Mouse (Mus musculus): ENCODE measurements at regions not wholly inside any gene's neighbourhood (a gene's known extent, or its start where the extent isn't known, plus 50 kb on each side); places are given as distances from the start of the nearest gene placed in this dataset.

DNA sequence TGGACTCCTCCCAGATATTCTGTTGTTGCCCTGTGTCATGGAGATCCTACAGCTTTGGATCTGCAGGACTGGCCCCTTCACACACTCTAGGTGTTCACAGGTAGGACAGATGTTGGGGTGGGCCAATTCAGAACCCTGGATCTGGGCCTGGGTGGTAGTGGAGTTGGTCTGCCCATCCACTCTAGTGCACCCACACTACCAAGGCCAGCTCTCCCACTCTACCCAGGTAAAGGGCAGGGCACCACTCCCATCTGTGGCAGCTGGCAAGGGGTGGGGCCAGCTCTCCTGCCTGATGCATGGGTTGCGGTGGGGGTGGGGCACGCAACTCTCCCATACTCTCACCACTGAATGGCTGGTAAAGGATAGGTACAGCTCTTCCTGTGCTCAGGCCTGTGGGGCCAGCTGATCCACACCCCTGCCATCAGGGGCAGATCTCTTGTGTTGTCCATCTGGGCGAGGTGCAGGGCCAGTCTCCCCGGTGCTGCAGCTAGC is 76.5 kb downstream of the Gja1 start:
- no peak for DNase-seq (ENCODE audit: extremely low spot score)

DNA sequence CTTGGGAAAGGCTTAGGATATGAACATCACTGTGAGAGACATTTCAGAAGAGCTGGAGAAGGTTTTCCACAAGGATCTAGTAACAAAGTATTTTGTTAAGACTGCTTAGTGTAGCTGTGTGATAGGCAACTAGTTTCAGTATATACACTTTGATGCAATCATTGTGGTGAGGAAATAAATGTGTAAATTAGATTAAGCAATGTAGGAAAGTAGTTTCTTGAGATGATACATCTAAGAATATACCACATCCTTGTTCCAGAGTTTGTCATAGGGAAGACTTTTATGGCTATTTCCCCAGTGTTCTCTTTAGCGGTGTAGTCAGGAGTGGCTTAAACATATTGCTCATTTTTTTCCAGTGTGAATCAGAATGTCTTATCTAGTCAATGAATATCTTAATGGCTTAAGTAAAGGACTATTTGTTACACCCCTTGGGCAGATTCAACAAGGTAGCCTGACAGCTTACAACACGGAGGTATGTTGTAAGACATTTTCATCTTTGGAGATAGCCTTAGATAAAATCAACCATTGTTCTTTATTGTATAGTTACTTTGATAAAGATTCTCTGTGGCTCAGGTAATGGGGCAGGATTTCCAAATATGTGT is 78.8 kb downstream of the Gja1 start:
- no peak for DNase-seq (ENCODE audit: extremely low spot score)

DNA sequence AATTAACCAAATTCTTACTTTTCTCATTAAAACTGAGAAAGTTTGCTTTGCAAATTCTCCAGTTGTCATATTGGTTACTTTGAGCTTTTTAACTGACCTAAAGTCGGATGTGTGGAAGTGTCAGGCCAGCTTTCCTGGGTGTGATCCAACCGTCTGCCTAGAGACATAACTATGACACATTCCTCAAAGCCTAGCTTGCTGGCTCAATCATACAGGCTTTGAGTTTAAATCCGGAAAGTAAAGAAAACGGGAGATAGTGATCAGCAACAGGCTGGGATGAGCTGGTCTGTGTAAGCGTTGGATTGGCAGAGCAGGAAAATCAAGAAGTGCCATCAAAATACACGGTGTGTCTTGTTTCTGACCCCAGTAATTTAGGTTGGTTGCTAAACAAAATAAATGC is 91.4 kb downstream of the Gja1 start:
- DNase-seq (ENCODE audit: extremely low spot score), result no peak

DNA sequence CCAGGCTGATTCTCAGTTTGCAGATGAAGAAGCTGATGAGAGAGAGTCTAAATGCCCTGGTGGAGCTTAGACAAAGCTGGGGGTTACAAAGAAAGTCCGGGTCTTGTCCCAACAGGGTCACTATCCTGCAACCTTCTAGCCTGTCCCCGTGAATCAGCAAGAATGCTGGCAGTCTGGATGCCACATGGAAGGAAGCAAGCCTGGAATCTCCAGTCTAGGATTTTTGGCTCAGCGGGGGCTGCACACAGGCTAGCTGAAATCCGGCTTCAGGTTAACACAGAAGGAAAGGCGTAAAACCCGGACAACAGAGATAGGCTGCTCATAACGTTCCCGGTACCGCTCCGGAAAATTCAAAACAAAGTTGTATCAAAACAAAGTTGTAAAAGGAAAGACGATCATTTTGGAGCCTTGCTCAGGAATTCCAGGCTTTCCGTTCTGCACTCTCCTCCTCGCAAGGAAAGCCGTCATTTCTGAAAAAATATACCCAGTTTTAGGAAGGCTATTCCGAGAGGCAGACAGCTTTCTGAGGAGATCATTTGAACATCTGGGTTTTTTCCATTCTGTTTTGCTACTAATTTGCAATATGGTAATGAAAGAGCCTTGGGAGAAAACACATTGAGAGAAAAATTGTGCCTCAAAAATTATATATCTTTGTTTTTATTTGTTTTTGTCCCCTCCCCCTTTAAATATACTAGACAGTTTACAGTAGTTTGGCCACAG is 92.0 kb downstream of the Gja1 start:
- DNase-seq (ENCODE audit: extremely low spot score), result peak; percentile 55

DNA sequence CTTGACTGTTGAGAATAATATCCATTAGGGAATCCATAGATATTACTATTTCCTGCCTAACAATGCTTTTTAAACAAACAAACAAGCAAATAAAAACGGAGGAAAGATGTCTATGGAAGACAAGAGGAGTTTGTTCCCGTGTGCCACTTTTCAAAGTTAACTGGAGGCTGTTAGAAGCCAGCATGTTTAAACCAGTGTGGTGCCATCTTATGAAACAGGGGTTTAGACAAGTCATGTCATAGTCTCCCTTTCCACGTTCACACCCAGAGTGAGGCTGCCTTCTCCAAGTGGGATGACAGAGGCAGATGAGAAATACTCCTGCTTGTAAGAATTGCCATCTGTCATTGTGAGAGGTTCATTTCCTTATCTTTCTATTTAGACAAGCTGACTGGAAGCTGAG is 92.8 kb downstream of the Gja1 start:
- no peak for DNase-seq (ENCODE audit: extremely low spot score)

DNA sequence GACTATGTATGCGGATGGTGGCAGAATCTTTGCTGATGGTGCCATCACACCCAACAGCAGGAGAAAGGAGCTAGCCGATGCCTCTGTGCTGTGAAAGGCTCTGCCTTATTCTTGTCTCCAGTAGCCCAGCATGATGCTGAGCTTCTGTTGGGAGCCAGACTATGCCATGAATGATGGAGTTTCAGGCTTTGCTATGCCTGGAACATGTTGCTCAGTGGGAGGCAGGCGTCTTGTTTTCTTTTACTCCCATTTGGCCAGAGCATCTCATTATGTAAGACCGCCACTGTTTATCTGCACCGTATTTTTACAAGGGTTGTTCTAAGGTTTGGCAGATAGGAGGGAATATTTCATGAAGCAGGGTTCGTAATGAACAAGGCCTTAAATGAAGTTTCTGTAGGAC is 97.8 kb downstream of the Gja1 start:
- DNase-seq (ENCODE audit: extremely low spot score), result no peak

DNA sequence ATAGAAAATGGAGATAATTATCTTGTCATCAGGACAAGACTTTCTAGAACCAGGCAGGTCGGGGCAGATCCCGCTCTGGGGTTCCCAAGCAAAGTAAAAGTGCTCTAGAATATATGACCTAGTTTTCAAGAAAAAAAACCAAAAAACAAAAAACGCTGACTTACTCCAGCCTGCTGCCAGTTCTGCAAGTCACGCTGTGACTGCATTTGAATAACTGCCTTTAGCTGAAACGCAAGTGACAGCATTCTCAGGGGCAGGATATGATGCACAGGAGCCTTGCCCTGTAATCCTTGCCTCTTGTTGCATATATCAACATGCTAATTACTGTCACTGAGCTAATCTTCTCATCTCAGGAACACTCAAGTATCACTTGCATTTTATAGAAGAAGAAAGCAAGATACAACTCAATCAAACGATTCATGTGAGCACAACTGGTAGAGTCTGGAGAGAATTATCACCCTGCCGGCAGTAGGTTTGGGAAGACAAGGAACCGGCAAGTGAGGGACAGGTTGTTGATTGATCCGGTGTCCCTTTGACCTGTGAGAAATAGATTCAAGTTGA is 105.1 kb downstream of the Gja1 start:
- no peak for DNase-seq (ENCODE audit: extremely low spot score)

DNA sequence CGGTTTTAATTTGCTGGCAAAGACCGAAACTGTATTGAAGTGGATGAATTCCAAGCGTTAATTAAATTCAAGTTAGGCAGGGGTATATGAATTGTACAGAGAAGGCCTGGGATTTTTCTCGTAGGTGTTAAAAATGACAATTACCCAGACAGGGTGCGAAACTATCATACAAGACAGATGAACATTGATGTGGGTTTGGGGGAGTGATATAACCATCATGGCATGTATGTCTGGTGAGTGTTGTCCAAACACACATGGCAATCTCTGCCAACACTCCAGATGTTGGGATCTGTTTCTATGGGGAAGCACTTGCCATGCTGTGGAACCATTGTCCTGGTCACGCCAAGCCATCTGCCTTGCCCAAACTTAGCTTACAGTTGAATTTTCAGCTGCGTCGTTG is 107.8 kb downstream of the Gja1 start:
- no peak for DNase-seq (ENCODE audit: extremely low spot score)

DNA sequence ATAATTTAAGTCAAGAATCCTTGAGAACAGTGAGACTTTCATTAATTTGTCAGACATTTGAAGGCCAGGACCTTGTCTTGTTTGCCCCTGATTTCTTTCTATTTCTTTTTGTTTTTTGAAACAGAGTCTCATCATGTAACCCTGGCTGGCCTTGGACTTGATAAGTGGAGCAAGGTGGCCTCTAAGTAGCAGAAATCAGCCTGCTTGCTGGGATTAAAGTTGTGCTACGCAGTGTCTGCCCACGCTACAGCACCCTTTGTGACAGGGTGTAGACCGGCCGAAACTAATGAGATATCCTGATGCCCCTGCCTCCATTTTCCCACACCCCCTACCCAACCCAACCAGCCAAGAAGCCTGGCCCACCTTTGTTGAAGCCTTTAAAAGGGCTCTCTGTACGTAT is 108.6 kb downstream of the Gja1 start:
- no peak for DNase-seq (ENCODE audit: extremely low spot score)

DNA sequence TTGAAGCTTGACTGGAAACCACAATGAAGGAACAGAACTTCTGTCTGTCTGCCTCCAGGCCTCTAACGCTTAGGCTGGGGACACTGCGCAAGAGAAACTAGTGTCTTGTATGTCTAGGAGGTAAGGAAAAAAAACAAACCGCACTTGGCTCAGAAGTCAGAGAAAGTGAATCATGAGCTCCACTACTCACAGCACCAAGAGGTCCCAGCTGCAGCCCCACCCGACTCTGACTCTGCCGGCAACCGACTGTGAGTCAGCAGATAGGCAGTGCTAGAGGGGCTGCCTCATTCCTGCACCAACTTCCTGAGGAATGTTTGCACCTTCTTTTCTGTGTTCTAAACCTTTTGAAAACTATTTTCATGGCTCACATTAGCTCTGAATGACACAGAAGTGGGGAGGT is 109.5 kb downstream of the Gja1 start:
- no peak for DNase-seq (ENCODE audit: extremely low spot score)

DNA sequence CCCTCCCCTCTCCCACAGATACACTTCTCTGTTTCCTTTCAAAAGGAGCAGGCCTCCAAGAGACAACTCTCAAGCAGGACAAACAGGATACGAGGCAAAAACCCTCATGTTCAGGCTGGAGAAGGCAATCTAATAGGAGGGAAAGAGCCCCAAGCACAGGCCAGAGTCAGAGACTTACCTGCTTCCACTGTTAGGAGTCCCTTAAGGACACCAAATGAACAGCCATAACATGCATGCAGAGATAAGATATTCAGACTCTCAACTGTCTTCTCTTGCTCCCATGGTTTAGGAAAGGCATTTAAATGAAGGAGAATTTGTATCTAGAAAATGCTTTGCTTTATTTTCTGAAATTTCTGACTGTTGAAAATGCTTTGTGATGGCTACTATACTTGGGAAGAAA is 116.3 kb downstream of the Gja1 start:
- no peak for DNase-seq (ENCODE audit: extremely low spot score)

DNA sequence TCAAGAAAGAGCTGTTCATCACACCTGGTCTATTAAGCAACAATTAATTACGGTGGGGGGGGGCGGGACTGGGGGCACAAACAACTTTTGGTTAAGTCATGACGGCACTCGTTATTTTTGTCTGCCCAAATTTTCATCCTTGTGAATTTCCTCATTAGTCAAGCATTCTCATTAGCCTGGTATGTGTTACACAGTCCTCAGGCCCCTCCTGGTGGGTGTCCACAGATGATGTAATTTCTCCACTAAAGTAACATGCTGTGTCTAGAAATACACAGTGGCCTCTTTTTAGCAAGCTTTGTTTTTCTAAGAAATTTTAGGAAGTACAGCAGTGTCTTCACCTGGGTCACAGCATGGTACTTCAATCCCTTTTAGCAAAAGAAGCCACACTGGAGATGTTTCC is 118.2 kb downstream of the Gja1 start:
- no peak for DNase-seq (ENCODE audit: extremely low spot score)

DNA sequence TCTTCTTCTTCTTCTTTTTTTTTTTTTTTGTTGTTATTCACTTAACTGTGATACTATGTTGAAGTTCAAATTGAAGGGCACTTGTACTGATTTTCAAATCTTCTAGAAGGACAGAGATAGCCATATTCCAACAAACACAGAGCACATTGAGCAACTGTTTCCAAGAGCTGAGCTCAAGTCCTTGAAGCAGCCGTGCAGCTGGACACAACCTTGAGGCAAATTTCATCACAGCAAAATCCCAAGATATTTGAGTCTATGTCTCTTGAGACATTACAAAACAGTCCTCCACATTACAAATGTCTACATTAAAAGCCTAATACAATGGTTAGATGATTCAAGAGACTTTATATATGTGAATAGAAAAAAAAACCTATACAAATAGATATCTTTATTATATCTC is 141.9 kb downstream of the Gja1 start:
- DNase-seq (ENCODE audit: extremely low spot score), result no peak

DNA sequence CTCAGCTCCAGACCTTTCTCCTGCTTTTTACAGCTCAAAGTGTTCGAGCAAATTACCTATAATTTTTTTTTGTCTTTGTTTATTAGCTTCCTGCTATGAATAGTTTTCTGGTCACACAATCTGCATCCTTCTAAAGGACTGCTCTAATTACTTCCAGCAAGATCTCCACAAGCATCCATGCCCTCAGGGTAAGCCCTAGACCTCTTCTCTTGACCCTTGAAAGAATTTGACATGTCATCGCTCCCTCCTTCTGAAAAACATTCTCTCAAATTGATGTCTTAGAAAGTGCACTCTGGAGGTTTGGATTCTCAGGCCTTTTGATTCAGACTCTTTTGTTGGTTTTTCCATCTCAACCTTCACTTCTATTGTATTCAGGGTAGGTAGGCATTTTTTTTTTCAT is 148.7 kb downstream of the Gja1 start:
- DNase-seq (ENCODE audit: extremely low spot score), result peak; percentile 42

DNA sequence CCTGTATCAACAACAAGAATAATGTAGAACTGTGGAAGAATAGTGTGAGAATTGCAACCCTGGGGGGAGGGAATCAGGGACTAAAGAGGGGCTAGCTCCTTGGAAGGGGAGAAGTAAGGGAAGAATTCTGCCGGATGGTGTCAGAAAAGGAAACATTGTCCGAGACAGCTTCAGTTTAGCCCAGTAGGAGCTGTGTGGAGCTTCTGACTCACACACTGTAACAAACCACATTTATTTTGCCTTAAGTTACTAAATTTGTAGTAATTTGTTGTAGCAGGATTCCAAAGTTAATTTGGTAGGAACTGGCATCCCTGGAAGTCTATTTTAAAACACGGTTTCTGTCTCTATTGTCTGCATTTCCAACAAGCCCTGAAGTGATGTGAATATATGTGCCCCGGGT is 160.0 kb downstream of the Gja1 start:
- DNase-seq (ENCODE audit: extremely low spot score), result no peak

DNA sequence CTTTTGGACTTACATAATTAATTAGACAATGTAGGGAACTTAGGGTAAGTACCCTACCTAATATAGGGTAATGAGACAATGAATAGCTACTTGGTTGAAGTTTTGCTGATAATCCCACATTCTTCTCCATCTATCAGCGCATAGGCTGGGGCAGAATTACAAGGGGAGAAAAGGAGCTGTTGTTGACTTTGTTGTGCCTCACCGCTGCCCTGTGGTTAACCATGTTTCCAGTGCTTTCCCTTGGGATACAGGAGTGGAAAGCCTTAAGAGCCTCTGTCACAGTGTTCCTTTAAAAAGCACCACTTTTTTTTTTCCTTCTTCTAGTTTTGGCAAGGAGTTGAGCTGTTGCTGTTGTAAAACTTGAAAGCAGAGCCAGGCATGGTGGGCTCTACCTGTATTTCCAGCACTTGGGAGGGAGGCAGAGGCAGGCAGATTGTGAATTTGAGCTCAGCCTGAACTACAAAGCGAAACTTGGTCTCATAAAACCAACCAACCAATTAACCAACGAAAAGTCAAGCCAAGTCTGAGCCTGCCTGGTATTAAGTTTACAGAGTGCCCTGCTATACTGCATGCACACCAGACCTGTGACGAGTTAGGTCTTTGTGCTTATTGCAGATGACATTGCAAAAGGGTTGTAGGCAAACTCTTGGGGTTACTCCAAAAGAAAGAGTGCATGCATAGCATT is 162.8 kb downstream of the Gja1 start:
- DNase-seq (ENCODE audit: extremely low spot score), result no peak

DNA sequence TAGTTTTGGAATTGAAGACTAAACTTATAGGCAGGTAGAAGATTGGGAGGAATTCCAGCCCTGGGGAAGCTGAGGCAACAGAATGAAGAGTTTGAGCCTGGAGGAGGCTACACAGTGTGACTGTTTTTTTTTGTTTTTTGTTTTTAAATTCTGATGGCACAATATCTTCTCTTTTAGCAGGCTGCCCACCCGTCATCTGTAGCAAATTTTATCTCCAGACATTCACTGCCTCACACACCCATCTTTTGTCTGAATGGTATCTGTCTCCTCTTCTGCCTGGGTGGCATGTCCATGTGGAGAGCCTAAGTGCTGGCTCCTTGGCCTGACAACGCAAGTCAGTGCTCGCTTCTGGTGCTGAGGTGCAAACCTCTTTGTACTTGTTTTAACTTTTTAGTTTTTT is 165.0 kb downstream of the Gja1 start:
- no peak for DNase-seq (ENCODE audit: extremely low spot score)

DNA sequence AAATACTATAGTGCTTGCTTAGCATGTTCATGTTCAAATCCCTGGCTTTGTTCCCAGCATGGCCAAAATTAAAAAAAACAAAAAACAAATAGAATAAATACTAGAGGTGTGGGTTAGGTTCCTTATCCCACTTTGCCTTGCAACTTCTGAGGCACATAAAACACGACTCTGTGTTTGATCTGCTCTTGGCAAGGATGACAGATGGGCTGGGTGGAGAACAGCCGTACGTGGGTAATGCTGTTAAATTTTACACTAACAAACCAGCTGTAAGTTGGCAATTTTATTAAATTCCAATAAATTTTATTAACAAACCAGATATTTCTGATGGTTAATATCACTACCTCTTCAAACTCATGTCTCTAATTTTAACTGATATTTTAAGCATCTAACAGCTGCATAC is 168.9 kb downstream of the Gja1 start:
- DNase-seq (ENCODE audit: extremely low spot score), result no peak

DNA sequence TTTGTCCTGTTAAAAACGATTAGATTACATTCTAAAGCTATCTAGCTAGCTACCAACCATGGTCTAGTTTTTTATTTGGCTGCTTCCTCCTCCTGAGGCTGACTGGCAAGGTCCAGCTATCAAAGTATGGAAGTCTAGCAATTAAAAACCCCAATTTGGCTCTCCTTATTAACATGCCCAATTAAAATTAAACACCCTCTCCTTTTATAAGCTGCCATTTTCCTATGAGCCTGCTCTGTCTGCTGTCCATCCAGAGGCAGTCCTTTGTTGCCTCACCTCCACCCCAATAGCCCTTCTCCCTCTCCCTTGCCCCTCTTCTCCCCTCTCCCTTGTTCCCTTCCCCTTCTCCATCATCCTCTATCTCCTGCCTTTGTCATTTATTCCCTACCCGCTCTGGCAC is 169.7 kb downstream of the Gja1 start:
- DNase-seq (ENCODE audit: extremely low spot score), result no peak

DNA sequence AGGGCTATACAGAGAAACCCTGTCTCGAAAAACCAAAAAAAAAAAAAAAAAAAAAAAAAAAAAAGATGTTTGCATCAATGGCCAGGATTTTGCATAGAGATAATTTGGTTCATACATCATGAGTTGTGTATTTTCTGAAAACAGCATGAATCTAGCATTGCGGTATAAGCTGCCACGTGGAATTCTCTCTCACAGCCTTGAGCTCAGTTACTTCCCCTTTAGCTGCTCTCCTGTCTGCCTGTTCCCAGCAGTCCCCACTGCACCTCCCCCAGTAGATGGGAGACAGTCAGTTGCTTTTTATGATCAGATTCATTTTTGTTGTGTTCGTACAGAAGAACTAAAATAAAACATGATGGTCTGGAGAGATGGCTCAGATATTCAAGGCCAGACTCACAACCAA is 170.7 kb downstream of the Gja1 start:
- no peak for DNase-seq (ENCODE audit: extremely low spot score)

DNA sequence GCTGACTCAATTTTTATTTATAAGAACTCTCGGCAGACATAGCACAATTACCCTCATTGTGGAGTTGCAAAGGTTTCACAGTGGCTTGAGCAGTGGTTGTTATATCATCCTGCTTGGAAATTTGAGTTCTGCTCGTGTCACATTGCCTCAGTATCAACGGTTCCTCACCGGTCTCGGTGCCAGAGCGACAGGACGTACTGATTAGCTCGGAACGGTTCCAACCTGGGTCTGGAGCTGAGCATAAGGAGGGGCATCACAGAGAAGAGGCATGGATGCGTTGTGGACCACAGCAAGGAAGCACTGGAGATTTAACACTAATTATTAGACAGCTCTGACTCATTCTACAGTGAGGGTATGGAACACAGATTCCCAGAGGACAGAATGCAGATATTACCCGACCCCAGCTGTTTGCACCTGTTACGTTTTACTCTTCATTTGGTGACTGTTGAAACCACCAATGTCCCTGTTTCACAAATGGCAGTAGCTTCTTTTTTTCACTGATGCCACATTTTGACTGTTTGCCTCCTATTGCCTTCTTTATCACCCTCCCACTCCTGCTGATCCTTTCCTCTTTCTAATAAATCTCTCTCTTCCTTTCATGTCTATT is 189.8 kb downstream of the Gja1 start:
- DNase-seq (ENCODE audit: extremely low spot score), result no peak

DNA sequence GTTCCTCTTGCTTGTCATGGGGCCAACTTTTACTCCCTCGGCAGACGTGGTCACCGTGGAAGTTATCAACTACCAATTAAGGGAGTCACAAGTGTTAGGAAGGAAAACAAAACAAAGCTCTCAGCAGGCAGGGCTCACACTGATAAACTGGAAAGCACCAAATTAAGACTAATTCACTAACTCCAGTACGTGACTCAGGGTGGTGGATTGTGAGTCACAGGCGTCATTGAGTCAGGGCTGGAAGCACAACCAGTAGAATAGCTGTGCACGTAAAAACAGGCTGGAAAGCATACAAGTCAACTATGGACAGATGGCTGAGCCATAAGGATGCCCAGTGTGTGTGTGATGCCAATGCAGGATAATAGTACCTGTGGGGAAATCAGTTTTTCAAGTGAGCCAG is 204.9 kb downstream of the Gja1 start:
- no peak for DNase-seq (ENCODE audit: extremely low spot score)

DNA sequence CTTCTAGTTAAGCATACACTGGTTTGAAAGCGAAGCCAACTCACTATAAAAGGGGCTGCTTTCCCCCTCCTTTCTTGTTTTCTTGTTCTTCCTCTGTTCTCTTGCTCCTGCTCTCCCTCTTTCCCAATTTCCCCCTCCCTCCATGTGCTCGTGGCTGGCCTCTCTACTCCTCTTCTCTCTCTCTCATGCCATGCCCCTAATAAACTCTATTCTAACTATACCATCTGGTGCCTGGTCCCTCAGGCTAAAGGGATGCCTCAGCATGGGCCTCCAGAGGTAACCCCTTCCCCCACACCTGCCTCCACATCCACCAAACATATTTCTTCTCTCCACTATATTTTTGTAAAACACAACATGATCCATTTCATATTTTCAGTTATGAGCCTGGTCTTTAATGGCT is 210.1 kb downstream of the Gja1 start:
- no peak for DNase-seq (ENCODE audit: extremely low spot score)
